Mouse (Mus musculus) spleen, postnatal 4 days (tissue): ENCODE measurements around the gene Zfp239.

Experiments
- DNase-seq, 2 experiments: peaks; one replicate each; pipeline ENCODE4 v3.0.0; 2022; ENCODE audit warnings: low spot score in 2 of 2

Zfp239 gene

DNA sequence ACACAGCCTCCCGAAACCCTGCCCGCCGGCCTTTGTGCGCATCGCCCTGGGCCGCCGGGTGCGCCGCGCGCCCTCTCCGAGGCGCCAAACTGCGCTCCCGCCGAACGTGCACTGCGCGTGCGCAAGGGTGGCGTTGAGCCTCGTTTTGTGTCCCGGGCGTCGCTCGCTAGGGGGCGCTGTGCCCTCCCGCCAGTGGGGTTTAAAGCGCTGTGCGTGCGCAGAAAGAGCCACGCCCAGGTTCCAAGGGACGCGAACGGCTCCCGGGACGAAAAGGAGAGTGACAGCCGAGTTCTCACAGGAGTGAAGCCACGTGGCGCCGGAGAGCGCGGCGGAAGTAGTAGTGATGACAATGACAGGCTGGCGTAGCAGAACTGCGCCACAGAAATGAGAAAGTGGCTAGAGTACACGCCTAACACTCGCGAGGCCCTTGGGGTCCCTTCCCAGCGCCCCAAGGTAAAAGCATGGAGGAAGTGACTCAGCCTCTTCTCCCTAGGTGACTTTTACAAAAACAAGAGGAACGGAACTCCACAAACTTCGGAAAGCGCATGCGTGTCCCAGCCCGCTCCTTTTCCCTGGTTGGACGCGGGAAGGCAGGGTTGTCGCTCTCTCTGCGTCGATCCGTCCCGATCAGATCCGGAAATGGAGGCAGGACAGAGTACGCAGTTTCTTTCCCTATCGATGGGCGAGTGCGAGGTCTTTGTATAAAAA lies 17.7 kb downstream of the Zfp239 start:
- DNase-seq = peak; percentile 99 to 100

GRCm38 (mm10) chr6:117880394-117880838 lies 18.5 kb downstream of the Zfp239 start:
- DNase-seq = no peak

GRCm38 (mm10) chr6:117881229-117881628 lies 19.3 kb downstream of the Zfp239 start:
- DNase-seq = no peak

- DNase-seq = no peak
These were observed 20.1 kb downstream of the Zfp239 start for GRCm38 (mm10) chr6:117881997-117882396.

GRCm38 (mm10) chr6:117885943-117886342 lies 24.0 kb downstream of the Zfp239 start:
- no peak for DNase-seq

DNA sequence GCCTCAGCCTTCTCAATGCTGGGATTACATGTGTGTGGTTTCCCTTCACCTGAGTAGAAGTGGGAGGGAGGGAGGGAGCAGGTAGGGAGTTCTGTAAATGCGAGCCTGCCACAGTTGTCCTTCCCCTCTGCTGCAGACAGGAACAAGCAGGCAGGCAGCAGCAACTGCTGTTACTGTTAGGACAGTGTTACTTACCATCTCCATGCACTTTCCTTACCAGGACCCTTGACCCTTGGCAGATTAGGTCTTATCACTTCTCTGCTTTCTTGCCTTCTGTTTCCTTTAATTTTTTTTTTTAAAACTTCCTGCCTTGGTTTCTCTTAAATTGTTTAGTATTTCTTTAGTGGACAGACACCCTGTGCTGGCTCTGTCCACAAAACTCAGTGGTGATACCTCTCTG lies 26.1 kb downstream of the Zfp239 start:
- no peak for DNase-seq

DNA sequence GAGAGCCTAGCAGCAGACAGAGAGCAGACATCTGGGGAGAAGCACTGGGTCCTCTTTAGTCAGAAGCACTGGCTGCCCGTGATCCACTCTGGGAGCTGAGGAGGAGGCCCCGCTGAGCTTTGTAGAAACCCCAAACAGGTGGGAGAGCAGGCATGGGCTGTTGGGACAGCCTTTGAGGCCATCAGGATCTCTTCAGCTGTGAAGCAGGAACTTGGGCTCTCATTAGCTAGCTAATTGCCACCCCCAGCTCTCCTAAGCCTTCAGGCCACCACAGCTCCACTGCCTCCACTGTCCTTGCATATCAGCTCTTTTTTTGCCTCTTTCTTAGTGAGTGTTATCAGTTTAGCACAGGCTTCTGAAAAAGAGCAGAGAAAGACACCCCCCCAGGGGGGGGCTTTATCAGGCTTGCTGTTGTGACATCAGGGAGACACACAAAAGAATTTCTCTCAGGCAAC lies 26.8 kb downstream of the Zfp239 start:
- DNase-seq = peak in 1 of 2 experiments; percentile 50

DNA sequence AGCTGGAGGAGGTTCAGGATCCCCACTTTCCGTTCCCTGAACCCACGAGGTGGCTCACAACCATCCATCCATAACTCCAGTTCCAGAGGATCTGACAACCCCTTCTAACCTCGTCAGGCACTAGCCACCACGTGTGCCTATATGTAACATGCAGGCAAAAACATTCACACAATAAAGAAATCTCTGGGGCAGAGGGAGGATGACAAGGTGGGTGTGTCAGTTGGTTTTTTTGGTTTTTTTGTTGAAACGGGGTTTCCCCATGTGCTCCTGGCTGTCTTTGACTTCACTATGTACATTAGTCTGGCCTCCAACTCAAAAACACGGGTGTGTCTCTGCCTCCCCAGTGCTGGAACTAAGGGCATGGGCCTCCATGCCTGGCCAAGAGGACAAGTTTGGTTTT lies 28.4 kb downstream of the Zfp239 start:
- no peak for DNase-seq

DNA sequence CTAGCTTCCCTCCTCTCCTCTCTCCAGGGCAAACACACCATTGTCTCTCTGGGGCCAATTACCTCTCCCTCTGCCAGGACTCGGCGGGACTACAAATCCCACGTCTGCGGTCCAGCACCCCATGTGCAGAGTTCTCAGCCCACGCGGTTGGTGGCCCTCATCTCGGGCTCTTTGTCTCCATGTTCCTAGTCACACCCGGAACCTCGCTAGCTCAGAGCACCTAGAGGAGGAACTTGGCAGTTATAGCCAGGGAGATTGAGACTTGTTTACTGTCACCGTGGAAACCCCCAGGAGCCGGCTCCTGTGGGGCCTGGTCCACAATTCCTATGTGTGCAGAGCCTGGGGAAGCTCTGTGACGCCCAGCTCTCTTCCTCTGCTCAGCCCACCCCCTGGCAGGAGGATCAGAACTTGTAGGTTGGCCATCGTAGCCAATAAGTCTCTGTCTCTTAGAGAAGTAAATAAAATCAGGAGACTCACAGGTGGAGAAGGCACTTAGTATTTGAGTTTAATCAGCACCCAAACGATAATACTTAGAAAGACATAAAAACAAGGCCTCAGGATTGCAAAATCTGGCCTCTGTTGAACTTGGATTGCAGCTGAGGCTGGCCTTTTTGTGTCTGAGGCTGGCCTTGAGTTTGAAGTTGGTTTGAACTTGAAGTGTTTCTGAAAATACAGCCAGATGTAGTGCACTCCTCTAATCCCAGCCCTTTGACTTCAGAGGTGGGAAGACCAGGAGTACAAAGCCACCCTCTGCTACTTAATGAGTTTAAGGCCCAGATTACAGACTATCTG lies 29.7 kb downstream of the Zfp239 start:
- DNase-seq = no peak

DNA sequence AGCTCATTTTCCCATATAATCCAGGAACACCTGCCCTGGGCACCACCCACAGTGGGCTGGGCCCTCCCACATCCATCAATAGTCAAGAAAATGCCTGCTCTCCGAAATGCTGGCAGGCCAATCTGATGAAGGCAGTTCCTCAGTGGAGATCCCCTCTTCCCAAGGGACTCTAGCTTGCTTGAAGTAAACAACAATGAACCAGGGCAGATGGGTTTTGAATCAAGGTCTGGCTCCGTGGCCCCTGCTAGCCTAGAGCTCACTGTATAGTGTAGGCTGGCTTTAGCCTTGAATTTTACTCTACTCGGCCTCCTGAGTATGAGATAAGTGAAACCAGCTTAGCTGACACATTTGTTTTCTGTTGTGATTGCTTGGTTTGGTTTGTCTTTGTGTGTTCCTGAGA lies 30.5 kb downstream of the Zfp239 start:
- no peak for DNase-seq

- no peak for DNase-seq
These were observed 31.5 kb downstream of the Zfp239 start for GRCm38 (mm10) chr6:117893435-117893834.

DNA sequence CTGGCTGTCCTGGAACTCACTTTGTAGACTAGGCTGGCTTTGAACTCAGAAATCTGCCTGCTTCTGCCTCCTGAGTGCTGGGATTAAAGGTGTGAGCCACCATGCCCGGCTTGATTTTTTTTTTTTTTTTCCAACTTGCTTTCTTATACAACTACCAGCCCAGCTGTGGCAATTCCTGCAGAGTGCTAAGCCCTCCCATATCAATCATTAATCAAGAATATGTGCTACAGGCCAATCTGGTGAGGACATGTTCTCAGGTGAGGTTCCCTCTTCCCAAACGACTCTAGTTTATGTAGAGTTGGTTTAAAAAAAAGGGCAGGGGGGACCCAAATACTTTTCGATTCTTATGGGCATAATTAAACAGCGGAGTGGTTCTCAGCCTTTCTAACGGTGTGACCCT lies 35.9 kb downstream of the Zfp239 start:
- DNase-seq = no peak

GRCm38 (mm10) chr6:117900126-117901080 lies 38.5 kb downstream of the Zfp239 start, which contains the start of gene Hnrnpf:
TSS of gene Hnrnpf (plus strand) at chr6:117900324.
- DNase-seq = peak in 1 of 2 experiments; percentile 58

GRCm38 (mm10) chr6:117901510-117902402 lies 39.9 kb downstream of the Zfp239 start:
- DNase-seq = no peak

DNA sequence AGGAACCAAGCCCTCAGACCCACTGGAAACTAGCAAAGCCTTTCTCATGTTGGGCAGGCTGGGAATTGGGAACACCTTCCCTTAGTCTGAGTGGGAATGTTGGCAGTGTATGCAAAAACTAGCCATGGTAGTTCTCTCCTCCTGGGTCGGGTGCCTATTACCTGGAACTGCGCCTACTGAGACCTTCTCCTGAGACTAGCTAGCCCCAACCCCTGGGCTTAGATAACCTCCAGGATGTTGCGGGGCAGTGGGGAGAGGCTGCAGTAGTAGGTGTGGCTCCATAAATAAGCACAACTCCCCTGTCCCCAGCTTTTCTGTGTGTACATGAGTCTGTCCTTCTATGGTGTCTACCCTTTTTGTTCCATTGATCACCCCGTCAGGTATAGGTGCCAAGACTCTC lies 40.7 kb downstream of the Zfp239 start:
- DNase-seq = no peak

DNA sequence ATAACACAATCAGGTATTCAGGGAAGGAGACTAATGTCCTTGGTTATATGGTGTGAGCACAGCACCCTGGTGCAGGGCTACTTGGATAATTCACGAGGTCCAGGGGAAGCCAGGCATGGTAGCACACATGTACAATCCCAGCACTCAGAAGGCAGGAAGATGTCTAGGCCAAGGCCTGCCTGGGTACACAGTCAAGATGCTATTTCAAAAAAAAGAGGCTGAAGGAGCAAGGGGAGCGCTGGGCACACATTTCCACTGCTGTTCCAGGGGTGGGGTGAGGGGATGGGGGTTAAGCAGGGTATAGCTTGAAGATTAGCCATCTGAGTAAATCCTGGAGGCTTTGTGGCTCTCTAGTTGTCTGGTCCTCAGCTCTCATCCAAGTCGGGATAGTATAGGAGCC lies 41.9 kb downstream of the Zfp239 start:
- no peak for DNase-seq

GRCm38 (mm10) chr6:117905260-117905930 lies 43.5 kb downstream of the Zfp239 start:
- DNase-seq = no peak

DNA sequence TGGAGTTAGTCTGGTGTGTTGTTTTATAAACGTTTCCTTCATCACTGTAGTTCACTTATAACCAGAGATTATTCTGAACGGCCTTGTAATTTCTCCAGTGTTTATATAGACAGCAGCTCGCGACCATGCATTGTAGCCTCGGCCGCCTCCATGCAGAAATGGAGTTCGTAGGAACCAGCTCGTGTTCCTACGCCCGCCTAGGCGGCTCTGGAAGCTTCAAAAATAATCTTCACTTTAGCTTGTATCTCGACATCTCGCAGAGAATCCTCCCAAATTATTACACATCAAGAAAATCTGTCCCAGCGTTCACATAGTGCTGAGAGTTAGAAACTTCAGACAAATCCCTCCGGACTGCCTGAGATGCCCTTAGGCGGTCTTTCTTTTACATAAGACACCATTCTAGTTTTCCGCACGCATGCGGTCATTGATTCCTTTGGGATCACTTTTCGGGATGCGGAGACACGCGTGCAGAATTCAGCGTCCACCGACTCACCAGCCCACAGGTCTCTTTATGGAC lies 44.2 kb downstream of the Zfp239 start:
- DNase-seq = peak in 1 of 2 experiments; percentile 34

- DNase-seq = peak; percentile 96 to 97
These were observed 44.8 kb downstream of the Zfp239 start for GRCm38 (mm10) chr6:117906590-117907271.
